Mouse (Mus musculus): ENCODE results near the gene Adgrb3. TPM values are rescaled to one million over a fixed set of nuclear protein-coding genes. Genes with fewer than 3 reads are reported as not detected.
"Not testable (repeated sequence)": the region's sequence is repeated elsewhere in the genome, so short reads cannot be mapped to it uniquely, and the experiment has no call there.

The Adgrb3 gene
- polyA plus RNA-seq, 1 experiment = not detected

DNA sequence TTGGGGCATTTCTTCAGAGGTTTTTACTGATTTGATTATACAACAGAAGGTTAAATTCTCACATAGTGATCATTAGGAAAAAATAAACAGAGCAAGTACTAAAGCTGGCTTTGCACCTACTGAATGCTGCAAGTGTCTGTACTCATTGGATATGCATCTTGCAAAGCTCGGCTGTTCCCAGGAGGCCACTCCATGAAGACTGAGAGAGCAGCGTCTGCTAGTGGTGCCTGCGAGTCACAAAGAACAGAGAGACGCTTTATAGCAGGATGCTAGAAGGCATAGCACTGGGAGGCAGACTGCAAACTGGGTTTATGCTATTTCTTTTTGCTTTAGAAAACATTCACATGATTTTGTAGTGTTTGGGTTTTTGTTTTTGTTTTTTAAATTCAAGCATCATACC lies 325.2 kb downstream of the Adgrb3 start:
- Histone ChIP-seq H3K4me3 (ENCODE audit: insufficient read depth, low read depth, low read length) (no peak overlapping the region), H3K4me1 (ENCODE audit: control insufficient read depth, insufficient read depth, low read length) (0 out of 2 replicates have a peak, but pooled peaks cover 2% of the 10 kb centered on the region), H3K27ac (ENCODE audit: insufficient read depth, low read depth, low read length) (no peak overlapping the region)
- TF ChIP-seq CTCF (IDR thresholded peaks at IDR 0.05; ENCODE audit: insufficient read depth, low read depth, low read length) (0 out of 2 replicates have a peak, but pooled peaks have one; percentile 16), POLR2A (IDR thresholded peaks at IDR 0.05; ENCODE audit: insufficient read depth, low read depth, low read length) (no peak)
- WGBS = 6% methylated on average over 4 of the region's 4 CpGs

DNA sequence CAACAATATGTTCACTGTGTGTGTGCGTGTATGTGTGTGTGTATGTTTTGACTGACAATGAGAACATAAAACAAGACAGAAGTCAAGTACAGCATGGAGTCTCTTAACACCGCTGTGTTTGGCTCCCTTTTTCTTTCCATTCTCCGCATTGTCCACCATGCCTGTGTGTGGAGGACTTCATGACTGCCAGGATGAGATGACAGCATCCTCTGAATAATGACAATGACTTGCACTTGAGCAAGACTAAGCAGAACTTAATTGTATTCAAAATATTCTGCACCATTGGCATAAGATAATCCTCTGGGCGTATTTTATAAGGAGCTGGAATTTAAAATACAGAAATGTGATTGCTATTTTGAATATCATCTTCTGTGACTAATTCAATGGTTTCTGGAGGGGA lies 326.0 kb downstream of the Adgrb3 start:
- WGBS = 86% methylated on average over 4 of the region's 4 CpGs
- TF ChIP-seq CTCF (IDR thresholded peaks at IDR 0.05; ENCODE audit: insufficient read depth, low read depth, low read length) (no peak), POLR2A (IDR thresholded peaks at IDR 0.05; ENCODE audit: insufficient read depth, low read depth, low read length) (no peak)
- H3K27ac ChIP-seq (ENCODE audit: insufficient read depth, low read depth, low read length) = no peak overlapping the region
- no peak overlapping the region for H3K4me3 ChIP-seq (ENCODE audit: insufficient read depth, low read depth, low read length)
- no peaks in the 10 kb centered on the region for H3K4me1 ChIP-seq (ENCODE audit: control insufficient read depth, insufficient read depth, low read length)

DNA sequence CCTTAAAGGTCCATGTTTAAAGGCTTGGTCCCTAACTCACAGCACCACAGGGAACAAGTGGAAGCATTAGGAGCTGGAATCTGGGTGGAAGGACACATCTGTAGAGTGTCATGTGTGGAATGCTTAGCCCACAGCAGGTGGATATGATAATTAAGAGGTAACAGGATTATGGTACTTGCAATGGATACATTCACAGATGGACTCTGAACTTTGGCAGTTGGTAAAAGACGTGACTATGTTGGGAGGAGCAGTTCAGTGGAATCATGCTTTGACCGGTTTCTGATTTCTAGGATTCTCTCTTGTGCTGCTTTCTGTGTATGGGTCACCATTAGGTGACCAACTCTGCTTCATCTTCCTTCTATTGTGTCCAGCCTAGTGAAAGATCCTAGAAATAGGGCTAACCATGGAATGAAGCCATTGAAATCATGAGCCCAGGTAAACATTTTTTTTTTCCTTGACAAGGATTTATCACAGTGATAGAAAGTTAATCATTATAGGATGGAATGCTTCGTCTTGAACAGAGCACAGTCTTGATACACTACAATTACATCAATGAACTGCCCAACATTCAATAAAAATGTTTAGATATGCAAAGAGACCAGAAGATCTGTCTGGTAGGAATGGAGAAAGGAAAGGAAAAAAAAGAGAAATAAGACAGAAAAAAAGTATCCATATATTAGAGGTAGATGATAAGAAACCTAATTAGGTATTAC lies 334.1 kb downstream of the Adgrb3 start:
- Histone ChIP-seq H3K4me3 (ENCODE audit: insufficient read depth, low read depth, low read length) (no peak overlapping the region), H3K27ac (ENCODE audit: insufficient read depth, low read depth, low read length) (no peak overlapping the region), H3K4me1 (ENCODE audit: control insufficient read depth, insufficient read depth, low read length) (no peaks in the 10 kb centered on the region)
- TF ChIP-seq POLR2A (IDR thresholded peaks at IDR 0.05; ENCODE audit: insufficient read depth, low read depth, low read length) (no peak), CTCF (IDR thresholded peaks at IDR 0.05; ENCODE audit: insufficient read depth, low read depth, low read length) (no peak)
- 88% methylated on average over 3 of the region's 3 CpGs for WGBS

DNA sequence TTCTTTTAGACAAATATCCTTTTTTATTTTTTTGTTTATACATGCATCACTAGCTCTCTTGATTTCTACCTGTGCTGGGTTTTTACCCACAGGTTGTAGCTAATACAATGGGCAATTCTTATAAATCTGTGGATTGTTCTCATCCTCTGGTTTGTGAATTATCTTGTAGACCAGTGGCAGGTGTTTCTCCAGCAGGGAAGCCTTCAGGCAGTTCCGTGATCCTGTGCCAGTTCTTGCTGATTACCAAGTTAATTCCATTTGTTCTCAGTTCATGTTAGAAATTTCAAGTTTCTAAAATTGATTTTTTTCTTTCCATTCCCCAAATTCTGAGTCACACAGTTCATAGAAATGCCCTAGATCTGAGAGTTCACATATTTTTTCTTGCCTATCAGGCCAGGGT lies 338.0 kb downstream of the Adgrb3 start:
- no peak overlapping the region for H3K27ac ChIP-seq (ENCODE audit: insufficient read depth, low read depth, low read length)
- no peaks in the 10 kb centered on the region for H3K4me1 ChIP-seq (ENCODE audit: control insufficient read depth, insufficient read depth, low read length)
- H3K4me3 ChIP-seq (ENCODE audit: insufficient read depth, low read depth, low read length) = no peak overlapping the region
- TF ChIP-seq CTCF (IDR thresholded peaks at IDR 0.05; ENCODE audit: insufficient read depth, low read depth, low read length) = no peak
- TF ChIP-seq POLR2A (IDR thresholded peaks at IDR 0.05; ENCODE audit: insufficient read depth, low read depth, low read length) = no peak
- 69% methylated on average over 1 of the region's 1 CpGs for WGBS

DNA sequence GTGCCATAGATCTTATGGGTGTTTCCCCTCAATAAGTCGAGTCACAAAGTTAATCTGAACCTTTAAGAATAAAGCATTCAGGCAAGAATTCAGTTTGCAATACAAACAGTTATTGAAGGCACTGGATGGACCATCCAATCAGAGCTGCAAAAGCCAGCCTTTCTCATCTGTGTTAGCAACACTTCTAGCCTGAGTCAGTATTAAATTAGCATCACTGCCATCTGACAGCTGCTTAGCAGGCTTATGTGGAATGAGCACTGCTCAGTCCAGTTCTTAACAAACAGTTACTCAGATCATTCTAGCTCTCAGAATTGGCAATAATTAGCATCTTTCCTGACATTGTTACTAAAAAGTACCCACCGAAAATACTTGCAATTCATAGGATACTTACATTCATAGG lies 339.3 kb downstream of the Adgrb3 start:
- TF ChIP-seq CTCF (IDR thresholded peaks at IDR 0.05; ENCODE audit: insufficient read depth, low read depth, low read length) (no peak), POLR2A (IDR thresholded peaks at IDR 0.05; ENCODE audit: insufficient read depth, low read depth, low read length) (no peak)
- H3K4me3 ChIP-seq (ENCODE audit: insufficient read depth, low read depth, low read length) = no peak overlapping the region
- no peak overlapping the region for H3K27ac ChIP-seq (ENCODE audit: insufficient read depth, low read depth, low read length)
- 67% methylated on average over 2 of the region's 2 CpGs for WGBS
- no peaks in the 10 kb centered on the region for H3K4me1 ChIP-seq (ENCODE audit: control insufficient read depth, insufficient read depth, low read length)

DNA sequence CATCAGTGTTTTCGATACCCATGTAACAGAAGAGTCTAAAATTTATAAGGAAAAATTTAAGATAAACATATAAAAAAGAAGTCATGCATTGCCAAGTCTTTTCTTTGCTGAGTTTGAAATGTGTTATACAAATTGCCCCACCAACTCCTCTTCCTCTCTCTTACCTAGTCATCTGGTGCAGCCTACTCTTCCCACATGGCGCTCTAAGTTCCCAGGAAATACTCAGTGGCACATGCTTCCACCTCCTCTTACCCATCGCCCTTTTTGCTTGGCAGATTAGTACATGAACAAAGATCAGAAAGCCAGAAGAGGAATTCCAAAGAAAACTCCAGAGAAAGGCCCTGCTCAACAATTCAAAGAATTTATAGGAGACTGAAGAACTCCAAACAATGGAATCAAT lies 353.8 kb downstream of the Adgrb3 start:
- H3K27ac ChIP-seq (ENCODE audit: insufficient read depth, low read depth, low read length) = no peak overlapping the region
- H3K4me3 ChIP-seq (ENCODE audit: insufficient read depth, low read depth, low read length) = no peak overlapping the region
- WGBS = 84% methylated on average over 3 of the region's 3 CpGs
- H3K4me1 ChIP-seq (ENCODE audit: control insufficient read depth, insufficient read depth, low read length) = no peaks in the 10 kb centered on the region
- no peak for TF ChIP-seq POLR2A (IDR thresholded peaks at IDR 0.05; ENCODE audit: insufficient read depth, low read depth, low read length)
- TF ChIP-seq CTCF (IDR thresholded peaks at IDR 0.05; ENCODE audit: insufficient read depth, low read depth, low read length) = no peak

DNA sequence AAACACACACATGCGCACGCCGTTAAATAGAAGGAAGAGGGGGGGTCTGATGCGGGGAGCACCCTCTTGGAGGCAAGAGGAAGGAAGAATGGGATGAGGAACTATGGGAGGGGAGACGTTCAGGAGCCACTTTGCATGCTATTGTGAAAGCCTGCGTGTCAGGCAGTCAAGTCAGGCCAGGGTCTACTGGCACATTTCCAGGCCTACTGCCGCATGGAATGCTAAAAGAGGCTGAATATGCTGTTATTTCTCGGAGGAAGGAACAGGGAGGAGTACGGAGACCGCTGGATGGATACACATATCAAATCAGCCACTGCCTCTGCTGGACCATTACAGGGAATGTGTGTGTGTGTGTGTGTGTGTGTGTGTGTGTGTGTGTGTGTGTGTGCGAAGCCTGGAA lies 355.0 kb downstream of the Adgrb3 start:
- H3K27ac ChIP-seq (ENCODE audit: insufficient read depth, low read depth, low read length) = no peak overlapping the region
- WGBS = 40% methylated on average over 11 of the region's 11 CpGs
- no peak overlapping the region for H3K4me3 ChIP-seq (ENCODE audit: insufficient read depth, low read depth, low read length)
- H3K4me1 ChIP-seq (ENCODE audit: control insufficient read depth, insufficient read depth, low read length) = no peaks in the 10 kb centered on the region
- TF ChIP-seq CTCF (IDR thresholded peaks at IDR 0.05; ENCODE audit: insufficient read depth, low read depth, low read length) (no peak), POLR2A (IDR thresholded peaks at IDR 0.05; ENCODE audit: insufficient read depth, low read depth, low read length) (no peak)

DNA sequence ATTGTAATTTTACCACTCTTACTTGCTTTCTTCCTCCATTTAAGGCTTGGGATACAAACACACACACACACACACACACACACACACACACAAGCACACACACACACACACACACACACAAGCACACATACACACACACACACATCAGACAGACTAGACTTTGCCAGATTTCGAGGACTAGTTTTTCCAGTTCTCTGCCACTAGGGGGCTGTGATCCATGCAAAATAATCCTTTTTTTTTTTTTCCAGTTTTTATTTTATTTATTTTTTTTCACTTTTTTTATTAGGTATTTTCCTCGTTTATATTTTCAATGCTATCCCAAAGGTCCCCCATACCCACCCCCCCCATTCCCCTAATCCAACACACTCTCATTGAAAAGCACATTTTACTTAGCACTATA lies 357.9 kb downstream of the Adgrb3 start:
- not testable (repeated sequence) for H3K27ac ChIP-seq (ENCODE audit: insufficient read depth, low read depth, low read length); H3K4me3 ChIP-seq (ENCODE audit: insufficient read depth, low read depth, low read length); H3K4me1 ChIP-seq (ENCODE audit: control insufficient read depth, insufficient read depth, low read length)
- 54% methylated on average over 2 of the region's 2 CpGs for WGBS

DNA sequence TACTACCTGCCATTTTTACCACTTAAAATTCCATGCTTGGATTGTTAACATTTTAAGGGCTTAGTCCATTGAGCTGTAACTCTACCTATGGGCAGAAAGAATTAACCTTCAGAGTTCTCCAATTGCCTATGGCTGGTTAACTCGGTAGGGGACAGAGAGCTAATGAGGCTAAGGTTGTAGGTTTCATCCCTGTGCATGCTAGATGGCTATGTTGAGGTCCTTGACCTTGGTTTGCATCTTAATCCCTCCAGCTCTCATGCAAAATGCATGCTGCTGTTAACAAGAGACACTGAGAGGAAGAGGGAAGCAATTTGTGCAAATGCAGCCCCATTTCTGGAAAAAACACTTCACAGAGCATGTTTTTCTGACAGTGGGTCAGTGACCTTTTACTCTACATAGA lies 366.9 kb downstream of the Adgrb3 start:
- TF ChIP-seq POLR2A (IDR thresholded peaks at IDR 0.05; ENCODE audit: insufficient read depth, low read depth, low read length) (no peak), CTCF (IDR thresholded peaks at IDR 0.05; ENCODE audit: insufficient read depth, low read depth, low read length) (no peak)
- Histone ChIP-seq H3K27ac (ENCODE audit: insufficient read depth, low read depth, low read length) (no peak overlapping the region), H3K4me1 (ENCODE audit: control insufficient read depth, insufficient read depth, low read length) (no peaks in the 10 kb centered on the region), H3K4me3 (ENCODE audit: insufficient read depth, low read depth, low read length) (no peak overlapping the region)
- WGBS = 41% methylated on average over 1 of the region's 1 CpGs

DNA sequence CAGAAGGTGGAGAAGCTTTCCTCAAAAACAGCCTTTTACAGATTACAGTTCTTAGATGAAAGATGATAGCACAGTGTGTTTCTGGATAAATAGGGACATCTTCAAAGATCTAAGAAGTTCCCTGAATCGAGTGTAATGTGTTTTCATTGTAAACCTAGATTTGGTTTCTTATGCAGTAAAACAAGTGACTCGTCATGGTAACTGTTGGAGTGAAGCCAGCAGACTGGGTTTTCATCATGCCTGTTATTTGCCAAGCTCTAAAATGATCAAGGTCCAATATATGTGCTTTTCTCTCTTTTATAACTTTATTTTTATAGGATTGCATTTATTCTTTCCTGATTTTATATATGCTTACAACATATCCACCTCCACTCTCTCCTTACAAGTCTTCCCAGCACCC lies 394.0 kb downstream of the Adgrb3 start:
- WGBS = 41% methylated on average over 2 of the region's 2 CpGs
- no peak overlapping the region for H3K4me3 ChIP-seq (ENCODE audit: insufficient read depth, low read depth, low read length)
- TF ChIP-seq CTCF (IDR thresholded peaks at IDR 0.05; ENCODE audit: insufficient read depth, low read depth, low read length) (no peak), POLR2A (IDR thresholded peaks at IDR 0.05; ENCODE audit: insufficient read depth, low read depth, low read length) (no peak)
- no peaks in the 10 kb centered on the region for H3K4me1 ChIP-seq (ENCODE audit: control insufficient read depth, insufficient read depth, low read length)
- no peak overlapping the region for H3K27ac ChIP-seq (ENCODE audit: insufficient read depth, low read depth, low read length)

Data from olfactory bulb, adult 2 months (tissue).